Mouse (Mus musculus) T-helper 17 cell (primary cell): ENCODE data around the gene Dao.

Experiments
- in situ Hi-C, 2 experiments: fragments of 300-600 bp; cut with MboI, MseI; formaldehyde crosslinking; loops; 1 replicate in 1 of 2; 2 replicates in 1 of 2; pipeline ENCODE4 v1.15.1; 2025; ENCODE audit warnings: high pct_unique_total_duplicates in 2 of 2

The Dao gene

GRCm38 (mm10) chr5:113981843-113982242 is 21.7 kb upstream of the Dao start:
- in situ Hi-C loops: loop anchor here in 1 of 2 experiments (10.0 kb wide), 1 partner anchor 1073 kb away; no protein-coding TSS in a partner anchor

GRCm38 (mm10) chr5:113983541-113983940 is 20.0 kb upstream of the Dao start:
- in situ Hi-C loops: loop anchor here in 1 of 2 experiments (10.0 kb wide), 1 partner anchor 1071 kb away; no protein-coding TSS in a partner anchor

GRCm38 (mm10) chr5:113984025-113984740 is 19.3 kb upstream of the Dao start:
- in situ Hi-C loops: loop anchor here in 1 of 2 experiments (10.0 kb wide), 1 partner anchor 1071 kb away; no protein-coding TSS in a partner anchor

GRCm38 (mm10) chr5:113985737-113986136 is 17.8 kb upstream of the Dao start:
- in situ Hi-C loops: loop anchor here in 1 of 2 experiments (10.0 kb wide), 1 partner anchor 1069 kb away; no protein-coding TSS in a partner anchor

- in situ Hi-C loops: loop anchor here in 1 of 2 experiments (10.0 kb wide), 1 partner anchor 1068 kb away; no protein-coding TSS in a partner anchor
Measured at GRCm38 (mm10) chr5:113986182-113986961, 17.1 kb upstream of the Dao start.

- in situ Hi-C loops: loop anchor here in 1 of 2 experiments (10.0 kb wide), 1 partner anchor 1065 kb away; no protein-coding TSS in a partner anchor
Measured at GRCm38 (mm10) chr5:113989437-113990024, 14.0 kb upstream of the Dao start.

- in situ Hi-C loops: no loop called here
Measured at GRCm38 (mm10) chr5:113990593-113990992, 12.9 kb upstream of the Dao start.

- in situ Hi-C loops: no loop called here
Measured at GRCm38 (mm10) chr5:113991141-113991540, 12.4 kb upstream of the Dao start.

GRCm38 (mm10) chr5:113992339-113992831 is 11.1 kb upstream of the Dao start:
- in situ Hi-C loops: no loop called here

- in situ Hi-C loops: no loop called here
Measured at GRCm38 (mm10) chr5:113993031-113993486, 10.4 kb upstream of the Dao start.

GRCm38 (mm10) chr5:113993487-113994465 is 9.7 kb upstream of the Dao start, which contains the start of gene Ssh1:
Gene Ssh1 (minus strand): TSS chr5:113993894.
- in situ Hi-C loops: no loop called here

GRCm38 (mm10) chr5:113996458-113996857 is 7.0 kb upstream of the Dao start:
- in situ Hi-C loops: no loop called here

- in situ Hi-C loops: no loop called here
Measured at GRCm38 (mm10) chr5:113999382-113999781, 4.1 kb upstream of the Dao start.

- in situ Hi-C loops: loop anchor here in 1 of 2 experiments (10.0 kb wide), 1 partner anchor 850 kb away; the partner anchor contains the start of genes 4930519G04Rik and Gm9936
Measured at GRCm38 (mm10) chr5:114004573-114004972, 1.1 kb downstream of the Dao start.

GRCm38 (mm10) chr5:114005100-114005499 is 1.6 kb downstream of the Dao start:
- in situ Hi-C loops: loop anchor here in 1 of 2 experiments (10.0 kb wide), 1 partner anchor 850 kb away; the partner anchor contains the start of genes 4930519G04Rik and Gm9936

GRCm38 (mm10) chr5:114006974-114007373 is 3.5 kb downstream of the Dao start:
- in situ Hi-C loops: loop anchor here in 1 of 2 experiments (10.0 kb wide), 1 partner anchor 848 kb away; the partner anchor contains the start of genes 4930519G04Rik and Gm9936

- in situ Hi-C loops: loop anchor here in 1 of 2 experiments (10.0 kb wide), 1 partner anchor 847 kb away; the partner anchor contains the start of genes 4930519G04Rik and Gm9936
Measured at GRCm38 (mm10) chr5:114007753-114008453, 4.4 kb downstream of the Dao start.

GRCm38 (mm10) chr5:114009049-114009448 is 5.5 kb downstream of the Dao start:
- in situ Hi-C loops: loop anchor here in 1 of 2 experiments (10.0 kb wide), 1 partner anchor 846 kb away; the partner anchor contains the start of genes 4930519G04Rik and Gm9936

- in situ Hi-C loops: no loop called here
Measured at GRCm38 (mm10) chr5:114015121-114015520, 11.6 kb downstream of the Dao start.
